Mouse (Mus musculus) MEL (cell line): ENCODE results near the gene Gabarapl2.

Experiments used
- CHD2 ChIP-seq: IDR thresholded peaks from 2 replicates; pipeline ENCODE4 v1.6.1; 2011; ENCODE audit warnings: low read length, improper control_type of control experiment
- CTCF ChIP-seq, 3 experiments: IDR thresholded peaks in 2 of 3; conservative IDR thresholded peaks in 1 of 3; 2 replicates each; pipeline ENCODE4 v1.5.1; 2011 to 2012; ENCODE audit warnings: low read length in 3 of 3, low read depth in 2 of 3, mild to moderate bottlenecking in 2 of 3, improper control_type of control experiment in 1 of 3, inconsistent platforms in 1 of 3, mixed read lengths in 1 of 3, moderate library complexity in 1 of 3; ENCODE audit not compliant: control insufficient read depth in 1 of 3, insufficient read depth in 1 of 3, poor library complexity in 1 of 3, severe bottlenecking in 1 of 3
- E2F4 ChIP-seq: IDR thresholded peaks from 2 replicates; pipeline ENCODE4 v1.6.1; 2011; ENCODE audit warnings: low read depth, low read length, improper control_type of control experiment, borderline replicate concordance
- HCFC1 ChIP-seq: IDR thresholded peaks from 2 replicates; pipeline ENCODE4 v1.6.1; 2012; ENCODE audit warnings: low read depth, mild to moderate bottlenecking, inconsistent platforms, low read length, improper control_type of control experiment, moderate library complexity
- MAZ ChIP-seq: IDR thresholded peaks from 2 replicates; pipeline ENCODE4 v1.6.1; 2012; ENCODE audit warnings: low read depth, mild to moderate bottlenecking, inconsistent platforms, low read length, improper control_type of control experiment
- MXI1 ChIP-seq: IDR thresholded peaks from 2 replicates; pipeline ENCODE4 v1.6.1; 2011; ENCODE audit warnings: mild to moderate bottlenecking, low read depth, low read length, improper control_type of control experiment
- POLR2A ChIP-seq, 2 experiments: IDR thresholded peaks; 2 replicates each; pipeline ENCODE4 v1.6.1; 2011 to 2012; ENCODE audit warnings: low read length in 2 of 2, mild to moderate bottlenecking in 2 of 2, control low read depth in 1 of 2, improper control_type of control experiment in 1 of 2, low read depth in 1 of 2, moderate library complexity in 1 of 2; ENCODE audit not compliant: control insufficient read depth in 1 of 2, insufficient read depth in 1 of 2, poor library complexity in 1 of 2
- RCOR1 ChIP-seq: IDR thresholded peaks from 2 replicates; pipeline ENCODE4 v1.6.1; 2012; ENCODE audit warnings: low read depth, mild to moderate bottlenecking, inconsistent platforms, low read length, improper control_type of control experiment
- SIN3A ChIP-seq: IDR thresholded peaks from 2 replicates; pipeline ENCODE4 v1.6.1; 2012; ENCODE audit warnings: low read length, improper control_type of control experiment, inconsistent platforms
- TBP ChIP-seq: IDR thresholded peaks from 2 replicates; pipeline ENCODE4 v1.8.0; 2011; ENCODE audit warnings: low read depth, low read length, improper control_type of control experiment
- TCF12 ChIP-seq: IDR thresholded peaks from 2 replicates; pipeline ENCODE4 v1.6.1; 2014; ENCODE audit warnings: low read depth, mild to moderate bottlenecking, inconsistent platforms, low read length, improper control_type of control experiment, moderate library complexity

GRCm38 (mm10) chr8:111968541-111968940 is 28.0 kb downstream of the Gabarapl2 start:
- TF ChIP-seq E2F4: no peak
- no peak for TF ChIP-seq CTCF (IDR thresholded peaks at IDR 0.05 in 2 of 3, conservative IDR thresholded peaks at IDR 0.05 in 1 of 3; ENCODE audit: control insufficient read depth in 1 of 3, insufficient read depth in 1 of 3, low read depth in 2 of 3, low read length in 3 of 3, poor library complexity in 1 of 3, severe bottlenecking in 1 of 3)
- TF ChIP-seq POLR2A (IDR thresholded peaks at IDR 0.05; ENCODE audit: control insufficient read depth in 1 of 2, insufficient read depth in 1 of 2, low read depth in 1 of 2, low read length in 2 of 2, poor library complexity in 1 of 2): no peak
- TF ChIP-seq CHD2: no peak
- TF ChIP-seq MXI1: no peak
- no peak for TF ChIP-seq TBP
- no peak for TF ChIP-seq SIN3A
- TF ChIP-seq TCF12: no peak
- TF ChIP-seq HCFC1: no peak
- TF ChIP-seq MAZ: no peak
- TF ChIP-seq RCOR1: no peak
